Mouse (Mus musculus) gastrocnemius, postnatal 25 days (tissue): ENCODE results near the gene Dst. TPM values are rescaled to one million over a fixed set of nuclear protein-coding genes. Genes with fewer than 3 reads are reported as not detected.
"Not testable (repeated sequence)": the region's sequence is repeated elsewhere in the genome, so short reads cannot be mapped to it uniquely, and the experiment has no call there.

Source experiments
- DNase-seq: peaks from one replicate; pipeline ENCODE4 v3.0.0; 2022
- microRNA-seq, 2 experiments: library from miRNA; unstranded; fragments of <30 nt; microRNA quantifications; one replicate each; pipeline ENCODE4 v1.2.0; 2021; ENCODE audit warnings: borderline replicate concordance in 2 of 2
- total RNA-seq, 2 experiments: library from RNA; stranded (reverse); gene quantifications; 1 replicate in 1 of 2; 2 replicates in 1 of 2; pipeline ENCODE4 v1.2.3; 2021

Dst gene
- total RNA-seq, 2 experiments from 2014 or later, result 184 to 215 TPM

GRCm38 (mm10) chr1:34300309-34300980 is 392.4 kb downstream of the Dst start:
- peak; percentile 7 for DNase-seq

- DNase-seq, result no peak
These were observed 396.2 kb downstream of the Dst start for GRCm38 (mm10) chr1:34304227-34304626.

GRCm38 (mm10) chr1:34306741-34307140 is 398.7 kb downstream of the Dst start:
- DNase-seq, result no peak

DNA sequence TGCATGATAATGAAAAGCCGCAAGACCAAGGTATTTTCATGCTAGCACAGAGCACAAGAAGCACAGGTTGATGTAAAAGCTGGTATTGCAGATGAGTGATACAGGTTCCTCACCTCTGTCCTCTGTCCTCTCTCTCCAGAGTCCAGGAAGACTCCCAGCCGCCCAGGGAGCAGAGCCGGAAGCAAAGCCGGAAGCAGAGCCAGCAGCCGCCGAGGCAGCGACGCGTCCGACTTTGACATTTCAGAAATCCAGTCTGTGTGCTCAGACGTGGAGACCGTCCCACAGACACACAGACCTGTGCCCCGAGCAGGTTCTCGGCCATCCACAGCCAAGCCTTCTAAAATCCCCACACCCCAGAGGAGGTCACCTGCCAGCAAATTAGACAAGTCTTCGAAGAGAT is 399.2 kb downstream of the Dst start:
- DNase-seq, result no peak

GRCm38 (mm10) chr1:34308841-34309240 is 400.8 kb downstream of the Dst start:
- DNase-seq, result not testable (repeated sequence)

DNA sequence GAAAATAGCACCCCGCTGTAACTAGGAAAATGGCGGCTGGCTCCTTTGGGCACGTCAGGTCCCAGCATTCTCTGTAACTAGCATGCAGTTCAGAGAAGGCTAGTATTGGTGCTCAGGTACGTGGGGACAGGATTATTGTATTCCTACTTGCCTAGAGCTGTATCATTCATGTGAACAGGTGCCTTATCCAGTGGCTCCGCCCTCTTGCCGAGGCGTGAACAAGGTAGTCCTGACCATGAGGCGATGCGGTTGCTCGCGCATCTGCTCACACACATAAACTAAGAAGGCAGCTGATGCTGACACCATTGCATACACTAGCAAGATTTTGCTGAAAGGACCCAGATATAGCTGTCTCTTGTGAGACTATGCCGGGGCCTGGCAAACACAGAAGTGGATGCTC is 401.4 kb downstream of the Dst start:
- DNase-seq, result no peak

GRCm38 (mm10) chr1:34310532-34311250 is 402.7 kb downstream of the Dst start:
- DNase-seq, result no peak

DNA sequence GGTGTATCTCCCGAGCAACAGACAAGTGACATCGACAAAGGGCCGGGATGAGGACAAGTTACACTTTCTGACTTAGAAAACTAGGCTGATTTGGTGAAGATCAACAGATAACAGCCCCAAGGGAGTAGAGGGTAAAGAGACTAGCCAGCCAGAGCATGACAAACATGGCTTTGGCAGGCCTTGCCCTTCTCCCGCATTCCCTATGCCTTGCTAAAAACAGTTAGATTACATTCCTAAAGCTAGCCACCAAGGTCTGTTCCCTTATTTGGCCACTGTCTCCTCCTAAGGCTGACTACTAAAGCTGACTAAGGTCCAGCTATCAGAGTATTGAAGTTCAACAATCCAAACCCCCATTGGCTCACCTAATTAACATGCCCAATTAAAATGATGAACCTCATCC is 404.8 kb downstream of the Dst start:
- DNase-seq, result no peak

- DNase-seq, result no peak
These were observed 407.4 kb downstream of the Dst start for GRCm38 (mm10) chr1:34315381-34315780.

DNA sequence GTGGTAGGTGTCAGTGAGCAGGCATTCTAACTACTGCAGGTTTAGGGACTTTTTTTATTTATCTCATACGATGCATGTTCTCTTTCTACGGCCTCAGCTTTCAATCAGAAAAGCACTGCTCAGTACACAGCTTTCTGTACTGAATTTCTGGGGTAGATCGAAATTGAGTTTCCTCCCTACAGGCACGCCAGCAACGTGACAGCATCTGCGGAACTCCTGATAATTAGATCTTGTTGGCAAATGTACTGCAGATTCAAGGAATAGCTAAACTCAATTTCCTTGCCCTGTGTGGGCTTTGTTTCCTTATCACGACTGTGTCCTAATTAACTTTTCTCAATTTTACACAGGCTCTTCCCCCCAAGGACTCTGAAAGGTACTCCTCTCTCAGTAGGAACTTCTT is 416.2 kb downstream of the Dst start:
- DNase-seq, result no peak

DNA sequence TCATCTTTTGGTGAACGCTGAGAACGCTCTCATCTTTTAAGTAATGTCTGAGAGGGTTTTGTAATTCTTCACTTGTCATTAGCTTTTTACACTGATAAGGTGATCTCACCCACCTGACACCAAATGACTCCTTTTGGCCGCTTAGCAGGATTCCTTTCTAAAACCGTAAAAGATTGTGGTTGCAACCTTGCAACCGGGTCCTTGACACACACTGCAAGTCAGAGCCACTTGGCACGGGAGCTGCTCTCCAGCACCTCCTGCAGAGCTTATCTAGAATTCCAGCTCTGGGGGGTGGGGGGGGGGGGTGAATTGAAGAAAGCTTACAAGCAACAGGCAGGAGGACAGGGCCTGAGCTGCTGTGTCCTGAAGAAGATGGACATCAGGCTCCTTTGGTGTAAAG is 420.6 kb downstream of the Dst start:
- no peak for DNase-seq

- no peak for DNase-seq
These were observed 423.7 kb downstream of the Dst start for GRCm38 (mm10) chr1:34331767-34332166.

Small RNA genes within 50 kb of the gene (microRNA-seq; reads per million reads assigned to microRNA genes)
- gene Mir6896, result 0 to 0.53 reads per million in 2 experiments

Other genes starting within 250 kb of the Dst start
- gene Prim2, start 238.4 kb upstream of the Dst start, total RNA-seq, result 1 to 10 TPM; 1.3 to 1.8 TPM
- 1 to 10 TPM; 4.9 to 8.3 TPM for gene Rab23, start 188.3 kb upstream of the Dst start, total RNA-seq
- gene Bag2, start 150.4 kb upstream of the Dst start, total RNA-seq, result 10 to 100 TPM; 15.1 to 18.4 TPM
- 10 to 100 TPM in 1 of 2 experiments, 1 to 10 TPM in 1; 7.8 to 10.5 TPM for gene Zfp451, start 93.6 kb upstream of the Dst start, total RNA-seq
- gene Bend6, start 409 bp upstream of the Dst start, total RNA-seq, result 1 to 10 TPM; 1.0 to 1.3 TPM